Mouse (Mus musculus) testis, postnatal 14 days (tissue): Measurements from ENCODE around the gene Olfr345.

Experiments
- DNase-seq: peaks from one replicate; pipeline ENCODE4 v3.0.0; 2021; ENCODE audit warnings: low spot score

Olfr345 gene

DNA sequence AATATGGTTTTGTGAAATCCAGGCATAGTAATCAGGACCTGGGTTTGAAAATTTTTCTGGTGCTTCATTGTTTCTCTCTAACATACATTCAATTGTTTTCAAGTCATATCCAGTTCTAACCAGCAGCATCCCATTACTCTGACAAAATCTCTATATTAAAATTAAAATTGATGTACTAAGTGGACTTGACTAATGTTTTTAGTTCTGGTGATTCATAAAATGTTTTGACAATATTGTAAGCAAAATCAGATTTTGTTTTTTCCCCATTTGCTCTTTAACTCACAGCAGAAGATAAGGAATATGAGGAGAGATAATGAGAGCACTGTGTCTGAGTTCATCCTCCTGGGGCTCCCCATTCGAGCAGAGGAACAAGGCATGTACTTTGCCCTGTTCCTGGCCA is at the start of gene Olfr345:
TSS of gene Olfr345 (plus strand) at position 301 of the 400 bp plus-strand sequence.
- no peak for DNase-seq

DNA sequence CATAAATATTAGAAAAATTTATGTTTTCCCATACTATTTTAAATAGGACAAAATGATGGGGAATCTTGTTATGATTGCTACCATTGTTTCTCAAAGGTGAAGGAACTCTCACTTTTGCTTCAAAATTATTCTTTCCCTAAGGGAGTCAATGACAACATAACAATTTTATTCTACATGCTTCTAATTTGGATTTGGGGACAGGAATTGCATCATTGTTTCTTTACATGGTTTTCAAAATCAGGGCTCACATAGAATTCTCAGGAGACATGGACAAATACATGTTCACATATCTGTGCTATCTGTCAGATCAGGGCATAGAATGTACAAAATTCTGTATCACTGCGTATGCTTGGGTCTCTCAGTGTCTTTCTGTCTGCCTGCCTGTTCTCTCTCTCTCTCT is 45.6 kb downstream of the Olfr345 start, which contains the start of gene Olfr346:
TSS of gene Olfr346 (plus strand) at position 301 of the 400 bp plus-strand sequence.
- DNase-seq: no peak
